Mouse (Mus musculus): ENCODE measurements around the gene Atp5mpl. TPM values are rescaled to one million over a fixed set of nuclear protein-coding genes. Genes with fewer than 3 reads are reported as not detected.

The Atp5mpl gene
- polyA plus RNA-seq, 1 experiment from 2014 or later = 941 TPM

DNA sequence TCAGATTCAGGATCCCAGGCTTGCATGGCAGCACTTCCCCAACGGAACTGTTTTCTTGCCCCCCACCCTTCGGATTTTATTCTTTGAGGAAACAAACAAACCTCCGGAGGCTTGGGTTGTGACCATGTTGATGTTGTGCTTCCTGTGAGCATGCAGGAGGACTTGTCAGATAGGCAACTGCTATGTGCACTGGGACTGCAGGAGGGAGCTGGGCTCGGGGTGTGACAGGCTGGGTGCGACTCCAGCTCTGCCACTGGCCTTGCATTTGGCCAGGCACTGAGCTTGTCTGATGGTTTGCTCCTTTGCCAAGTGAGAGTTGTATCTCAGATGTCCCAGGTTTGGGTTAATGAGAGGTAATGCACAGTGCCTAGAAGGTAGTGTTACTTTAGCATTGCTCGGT lies 11.5 kb upstream of the Atp5mpl start:
- no peak overlapping the region for H3K27ac ChIP-seq
- no peaks in the 10 kb centered on the region for H3K9me3 ChIP-seq
- 75% methylated on average over 6 of the region's 6 CpGs for WGBS
- no peak overlapping the region for H3K4me2 ChIP-seq (replicated peaks)
- H3K4me1 ChIP-seq (replicated peaks) = 0 out of 2 replicates have a peak, but pooled peaks cover 2% of the 10 kb centered on the region
- no peaks in the 10 kb centered on the region for H3K27me3 ChIP-seq (replicated peaks)
- no peak for ATAC-seq
- no peaks in the 10 kb centered on the region for H3K36me3 ChIP-seq
- no peak overlapping the region for H3K4me3 ChIP-seq (replicated peaks)
- H3K9ac ChIP-seq = no peak overlapping the region

DNA sequence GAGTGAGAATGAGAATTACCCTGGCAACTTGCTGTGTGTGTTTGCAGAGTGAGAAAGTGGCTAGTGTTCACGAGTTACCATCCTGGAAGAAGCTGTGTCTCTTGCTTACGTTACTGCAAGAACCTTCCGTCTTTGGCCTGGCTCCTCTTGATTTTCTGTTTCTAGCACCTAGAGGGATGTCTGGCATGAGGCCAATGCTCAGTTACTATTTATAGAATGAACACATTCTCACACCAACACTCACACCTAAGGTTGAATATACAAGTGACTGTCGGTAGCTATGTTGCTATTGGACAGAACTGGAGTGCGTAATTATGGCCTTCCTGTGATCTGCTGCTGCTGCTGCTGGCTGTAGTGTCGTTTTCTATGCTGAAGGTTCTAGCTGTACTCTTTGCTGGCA lies 10.4 kb upstream of the Atp5mpl start:
- 37% methylated on average over 6 of the region's 6 CpGs for WGBS
- Histone ChIP-seq H3K4me3 (replicated peaks) (no peak overlapping the region), H3K9me3 (no peaks in the 10 kb centered on the region), H3K27ac (0 out of 2 replicates have a peak overlapping the region, but pooled peaks have one; percentile 19), H3K9ac (no peak overlapping the region), H3K27me3 (replicated peaks) (no peaks in the 10 kb centered on the region), H3K36me3 (no peaks in the 10 kb centered on the region), H3K4me2 (replicated peaks) (no peak overlapping the region), H3K4me1 (replicated peaks) (0 out of 2 replicates have a peak, but pooled peaks cover 2% of the 10 kb centered on the region)
- ATAC-seq = no peak

DNA sequence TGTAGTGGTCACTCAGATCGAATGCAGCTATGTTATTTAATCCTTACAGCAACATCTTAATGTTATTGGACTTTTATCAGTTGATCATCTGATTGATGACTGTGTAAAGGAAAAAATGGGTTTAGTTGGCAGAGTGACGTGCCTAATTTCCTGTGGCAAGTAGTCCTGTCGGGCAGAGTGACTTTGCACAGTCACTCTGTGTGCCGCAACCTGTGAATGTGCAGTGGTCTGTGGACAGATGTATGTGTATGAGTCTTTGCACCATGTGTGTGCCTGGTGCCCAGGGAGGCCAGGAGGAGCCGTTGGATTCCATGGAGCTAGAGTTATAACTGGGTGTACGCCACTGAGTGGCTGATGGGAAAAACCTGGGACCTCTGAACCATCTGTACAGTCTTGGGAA lies 7.8 kb upstream of the Atp5mpl start:
- Histone ChIP-seq H3K9ac (no peak overlapping the region), H3K4me2 (replicated peaks) (no peak overlapping the region), H3K4me3 (replicated peaks) (no peak overlapping the region), H3K36me3 (no peaks in the 10 kb centered on the region), H3K27me3 (replicated peaks) (no peaks in the 10 kb centered on the region), H3K9me3 (no peaks in the 10 kb centered on the region), H3K4me1 (replicated peaks) (0 out of 2 replicates have a peak, but pooled peaks cover 2% of the 10 kb centered on the region), H3K27ac (no peak overlapping the region)
- 76% methylated on average over 6 of the region's 6 CpGs for WGBS
- no peak for ATAC-seq

DNA sequence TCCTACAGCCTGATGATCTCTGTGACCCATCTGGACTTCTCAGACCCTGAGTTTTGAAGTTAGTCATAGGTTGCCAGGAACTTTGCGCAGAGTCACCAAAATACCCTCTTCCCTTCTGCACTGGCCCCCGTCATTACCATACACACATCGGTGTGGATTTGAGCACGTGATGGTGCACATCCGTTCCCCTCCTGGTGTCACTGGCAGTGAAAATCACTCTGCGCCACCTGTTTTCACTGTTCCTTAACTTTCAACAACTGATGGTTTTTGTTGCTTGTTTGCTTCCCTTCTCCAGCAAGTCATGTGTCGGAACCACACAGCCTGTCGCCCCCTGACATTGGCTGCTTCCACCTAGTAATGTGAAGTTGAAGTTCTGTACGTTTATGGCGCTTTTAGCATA lies 5.7 kb upstream of the Atp5mpl start:
- ATAC-seq = no peak
- no peak overlapping the region for H3K9ac ChIP-seq
- H3K27ac ChIP-seq = no peak overlapping the region
- H3K9me3 ChIP-seq = no peaks in the 10 kb centered on the region
- no peak overlapping the region for H3K4me2 ChIP-seq (replicated peaks)
- 90% methylated on average over 10 of the region's 10 CpGs for WGBS
- H3K4me3 ChIP-seq (replicated peaks) = no peak overlapping the region
- no peaks in the 10 kb centered on the region for H3K36me3 ChIP-seq
- 0 out of 2 replicates have a peak, but pooled peaks cover 2% of the 10 kb centered on the region for H3K4me1 ChIP-seq (replicated peaks)
- no peaks in the 10 kb centered on the region for H3K27me3 ChIP-seq (replicated peaks)

DNA sequence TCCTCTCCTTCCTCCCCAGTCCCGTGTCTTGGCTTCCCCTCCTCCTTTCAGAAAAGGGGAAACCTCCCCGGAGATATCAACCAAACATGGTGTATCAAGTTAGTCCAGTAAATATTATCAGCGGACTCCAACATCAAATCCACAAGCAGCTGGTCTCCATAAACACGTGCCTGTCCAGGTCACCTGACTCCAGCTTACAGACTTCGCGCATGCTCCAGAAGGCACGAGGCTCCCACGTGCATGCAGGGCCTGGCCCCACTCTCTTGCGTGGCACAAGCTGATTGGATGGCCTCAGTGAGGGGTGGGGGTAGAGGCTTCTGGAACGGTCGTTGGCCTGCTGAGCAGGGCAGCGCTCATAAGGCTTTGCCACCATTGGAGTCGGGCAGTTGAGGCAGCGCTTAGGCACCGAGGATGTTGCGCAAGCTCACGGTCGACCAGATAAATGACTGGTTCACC lies 4.5 kb upstream of the Atp5mpl start, which contains the start of gene Tdrd9:
Gene Tdrd9 (plus strand): TSS at position 329 of the 456 bp plus-strand sequence.
- Histone ChIP-seq H3K36me3 (no peaks in the 10 kb centered on the region), H3K4me3 (replicated peaks) (no peak within 1 kb of the TSS), H3K27ac (no peak within 1 kb of the TSS), H3K4me1 (replicated peaks) (no peaks in the 10 kb centered on the region), H3K27me3 (replicated peaks) (no peaks in the 10 kb centered on the region), H3K9ac (no peak within 1 kb of the TSS), H3K4me2 (replicated peaks) (no peak within 1 kb of the TSS), H3K9me3 (no peaks in the 10 kb centered on the region)
- WGBS = 84% methylated on average over 18 of the region's 18 CpGs
- no peak for ATAC-seq

DNA sequence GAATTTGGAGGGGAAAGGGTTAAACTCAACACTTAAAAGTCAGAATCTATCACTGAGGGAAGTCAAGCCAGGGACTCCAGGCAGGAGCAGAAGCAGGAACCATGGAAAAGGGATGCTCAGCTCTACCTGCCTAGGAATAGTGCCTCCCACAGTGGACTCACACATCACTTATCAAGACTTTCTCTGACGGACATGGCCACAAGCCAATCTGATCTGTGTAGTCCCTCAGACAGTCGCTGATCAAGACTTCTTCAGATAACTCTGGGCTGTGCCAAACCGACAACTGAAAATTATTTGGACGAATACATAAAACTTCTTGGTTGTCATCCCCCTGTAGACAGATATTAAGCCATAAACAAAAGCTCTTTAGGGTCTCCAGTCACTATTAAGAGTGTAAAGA lies 3.3 kb upstream of the Atp5mpl start:
- H3K27me3 ChIP-seq (replicated peaks) = no peaks in the 10 kb centered on the region
- H3K36me3 ChIP-seq = no peaks in the 10 kb centered on the region
- 0 out of 2 replicates have a peak, but pooled peaks cover 9% of the 10 kb centered on the region for H3K4me1 ChIP-seq (replicated peaks)
- no peaks in the 10 kb centered on the region for H3K9me3 ChIP-seq
- no peak overlapping the region for H3K4me3 ChIP-seq (replicated peaks)
- H3K4me2 ChIP-seq (replicated peaks) = no peak overlapping the region
- no peak overlapping the region for H3K9ac ChIP-seq
- 76% methylated on average over 4 of the region's 4 CpGs for WGBS
- H3K27ac ChIP-seq = no peak overlapping the region
- ATAC-seq = no peak

DNA sequence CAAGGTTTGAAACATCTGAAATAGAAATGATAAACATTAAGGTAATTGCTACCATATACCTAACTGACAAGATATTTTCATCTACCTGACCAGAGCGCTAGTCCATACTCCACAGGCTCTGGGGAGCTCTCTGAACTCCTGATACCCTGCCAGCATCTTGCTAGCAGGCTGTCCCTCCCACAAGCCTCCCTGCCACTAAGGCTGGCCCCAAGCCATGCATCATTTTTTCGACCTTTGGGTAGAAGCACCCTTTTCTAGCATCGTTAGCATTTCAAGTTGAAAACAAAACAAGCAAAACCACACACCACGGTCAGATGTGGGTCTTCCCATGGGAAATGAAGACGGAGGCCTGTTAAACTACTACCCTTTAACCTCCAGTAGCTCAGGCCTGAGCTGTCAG lies 3.4 kb downstream of the Atp5mpl start:
- H3K9me3 ChIP-seq = no peaks in the 10 kb centered on the region
- no peaks in the 10 kb centered on the region for H3K27me3 ChIP-seq (replicated peaks)
- ATAC-seq = no peak
- 0 out of 2 replicates have a peak, but pooled peaks cover 9% of the 10 kb centered on the region for H3K4me1 ChIP-seq (replicated peaks)
- no peak overlapping the region for H3K4me3 ChIP-seq (replicated peaks)
- 0 out of 2 replicates have a peak overlapping the region, but pooled peaks have one; percentile 9 for H3K9ac ChIP-seq
- peaks cover 24% of the 10 kb centered on the region for H3K36me3 ChIP-seq
- no peak overlapping the region for H3K27ac ChIP-seq
- no peak overlapping the region for H3K4me2 ChIP-seq (replicated peaks)
- WGBS = 89% methylated on average over 5 of the region's 5 CpGs

DNA sequence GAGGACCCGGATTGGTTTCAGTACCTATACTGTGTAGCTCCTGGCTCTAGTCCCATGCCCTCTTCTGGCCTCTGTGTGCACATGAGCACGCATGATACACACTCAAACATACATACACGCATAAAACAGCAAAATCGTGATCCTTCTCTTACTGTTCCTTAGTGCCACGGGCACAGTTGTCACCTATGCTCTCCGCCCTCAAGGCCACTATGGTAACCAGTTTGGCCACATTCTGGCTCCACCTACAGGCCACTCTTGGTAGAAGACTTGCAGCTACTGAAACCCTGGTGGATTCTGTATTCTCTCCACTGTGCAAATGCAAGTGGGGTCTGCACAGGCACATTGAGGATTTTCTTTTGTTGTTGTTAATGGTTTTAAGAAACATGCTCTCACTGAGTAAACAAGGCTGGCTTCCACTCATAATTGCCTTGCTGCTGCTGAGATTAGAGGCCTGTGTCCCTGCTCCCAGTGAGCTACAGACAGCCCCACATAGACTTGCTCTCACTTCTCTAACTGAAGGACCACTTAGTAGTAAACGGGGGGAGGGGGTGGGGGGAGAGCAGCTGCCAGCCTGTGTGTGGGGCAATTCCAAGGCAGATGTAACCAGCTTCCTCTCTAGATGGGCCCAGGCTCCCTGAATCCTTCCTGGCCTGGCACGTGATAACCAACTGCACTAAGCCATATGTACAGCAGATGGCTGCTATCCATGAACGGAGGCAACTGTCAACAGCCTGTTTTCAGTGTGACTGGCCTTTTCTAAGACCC lies 8.5 kb downstream of the Atp5mpl start:
- peak; percentile 87 for ATAC-seq
- Histone ChIP-seq H3K27ac (no peak overlapping the region), H3K9me3 (no peaks in the 10 kb centered on the region), H3K4me2 (replicated peaks) (no peak overlapping the region), H3K27me3 (replicated peaks) (no peaks in the 10 kb centered on the region), H3K4me3 (replicated peaks) (no peak overlapping the region), H3K36me3 (peaks cover 24% of the 10 kb centered on the region), H3K9ac (no peak overlapping the region), H3K4me1 (replicated peaks) (no peaks in the 10 kb centered on the region)
- 40% methylated on average over 9 of the region's 9 CpGs for WGBS

DNA sequence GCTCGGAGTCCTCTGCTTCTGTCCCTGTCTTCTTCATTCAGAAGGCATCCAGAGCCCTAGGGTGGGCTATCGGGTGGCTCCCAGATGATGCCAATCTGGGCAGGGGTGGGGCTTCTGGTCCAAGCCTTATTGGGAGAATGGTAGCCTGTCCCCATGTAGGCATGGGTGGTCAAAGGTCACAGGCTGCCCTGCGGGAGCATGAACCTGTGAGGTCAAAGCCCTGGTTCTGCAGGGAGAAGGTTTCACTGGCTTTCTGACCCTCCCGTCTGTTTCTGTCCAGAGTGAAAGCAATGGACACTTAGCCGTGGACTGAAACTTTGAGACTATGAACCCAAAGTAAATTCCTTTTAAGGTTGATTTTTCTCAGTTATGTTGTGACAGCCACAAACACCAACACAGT lies 10.6 kb downstream of the Atp5mpl start:
- H3K9ac ChIP-seq = no peak overlapping the region
- H3K9me3 ChIP-seq = no peaks in the 10 kb centered on the region
- no peak for ATAC-seq
- H3K27ac ChIP-seq = no peak overlapping the region
- H3K4me3 ChIP-seq (replicated peaks) = no peak overlapping the region
- peaks cover 18% of the 10 kb centered on the region for H3K36me3 ChIP-seq
- WGBS = 74% methylated on average over 5 of the region's 5 CpGs
- H3K4me2 ChIP-seq (replicated peaks) = no peak overlapping the region
- no peaks in the 10 kb centered on the region for H3K27me3 ChIP-seq (replicated peaks)
- peaks cover 11% of the 10 kb centered on the region for H3K4me1 ChIP-seq (replicated peaks)

DNA sequence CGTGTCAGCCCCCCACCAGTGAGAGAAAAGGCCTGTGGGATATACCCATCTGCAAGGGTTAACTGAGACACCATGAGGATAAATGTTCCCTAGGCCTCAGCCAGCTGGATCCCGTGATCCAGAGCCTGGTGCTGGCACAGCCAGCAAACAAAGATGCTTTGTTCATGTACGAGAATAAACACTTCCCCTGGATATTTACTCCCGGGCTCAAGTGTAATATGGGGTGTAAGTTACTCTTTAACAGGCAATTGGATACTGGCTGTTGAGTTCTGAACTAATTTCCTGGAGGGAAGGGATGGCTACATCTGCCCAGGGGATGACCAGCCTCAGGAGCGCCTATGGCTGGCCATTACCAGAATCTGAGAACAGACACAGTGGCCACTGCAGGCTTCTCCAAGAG lies 15.1 kb downstream of the Atp5mpl start:
- Histone ChIP-seq H3K4me2 (replicated peaks) (no peak overlapping the region), H3K9me3 (no peaks in the 10 kb centered on the region), H3K4me3 (replicated peaks) (no peak overlapping the region), H3K36me3 (no peaks in the 10 kb centered on the region), H3K27me3 (replicated peaks) (no peaks in the 10 kb centered on the region), H3K27ac (peak overlapping the region; percentile 67), H3K4me1 (replicated peaks) (peaks cover 15% of the 10 kb centered on the region), H3K9ac (no peak overlapping the region)
- ATAC-seq = peak; percentile 71
- 32% methylated on average over 5 of the region's 5 CpGs for WGBS

DNA sequence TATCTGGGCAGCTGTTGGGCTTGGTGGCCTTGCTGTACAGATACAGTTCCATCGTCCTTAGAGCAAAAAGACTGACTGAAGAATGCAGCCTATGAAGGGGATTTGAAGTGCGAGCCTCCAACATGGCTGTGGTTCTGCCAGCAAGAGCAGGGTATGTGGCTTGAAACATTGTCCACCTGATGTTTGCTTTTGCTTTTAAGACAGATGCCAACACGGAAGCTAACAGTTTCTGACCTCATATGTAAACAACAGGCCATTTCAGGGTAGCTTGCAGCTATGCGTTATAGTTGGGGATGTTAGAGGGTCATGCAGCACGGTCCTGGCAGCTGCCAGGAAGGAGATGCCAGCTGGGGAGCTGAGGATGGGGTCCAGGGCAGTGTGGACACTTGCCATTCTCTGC lies 16.3 kb downstream of the Atp5mpl start:
- Histone ChIP-seq H3K9ac (no peak overlapping the region), H3K9me3 (no peaks in the 10 kb centered on the region), H3K4me1 (replicated peaks) (peaks cover 19% of the 10 kb centered on the region), H3K27me3 (replicated peaks) (no peaks in the 10 kb centered on the region), H3K4me3 (replicated peaks) (no peak overlapping the region), H3K27ac (no peak overlapping the region), H3K36me3 (no peaks in the 10 kb centered on the region), H3K4me2 (replicated peaks) (no peak overlapping the region)
- no peak for ATAC-seq
- WGBS = 55% methylated on average over 5 of the region's 5 CpGs

DNA sequence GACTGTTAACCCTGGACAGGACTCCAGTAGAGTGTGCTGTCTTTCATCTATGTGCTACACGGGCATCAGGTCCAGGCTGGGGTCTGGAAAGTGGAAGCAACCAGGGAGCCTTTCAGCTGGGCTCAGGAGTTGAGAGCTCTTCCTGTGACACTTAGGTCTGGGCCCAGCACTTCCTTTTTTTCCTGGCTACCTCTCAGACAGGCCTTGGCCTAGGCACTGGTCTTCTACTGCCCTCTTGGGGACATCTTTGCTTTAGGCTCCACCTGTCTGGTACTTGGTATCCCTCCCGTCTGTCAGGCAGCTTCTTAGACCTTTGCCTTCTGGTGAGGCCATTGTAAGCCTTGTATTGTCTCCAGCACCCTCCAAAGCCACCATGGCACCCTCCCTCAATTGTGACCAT lies 20.1 kb downstream of the Atp5mpl start:
- Histone ChIP-seq H3K4me2 (replicated peaks) (no peak overlapping the region), H3K27ac (peak overlapping the region; percentile 61; the same call in 1 of the 2 replicates), H3K9me3 (no peaks in the 10 kb centered on the region), H3K36me3 (no peaks in the 10 kb centered on the region), H3K9ac (no peak overlapping the region), H3K27me3 (replicated peaks) (no peaks in the 10 kb centered on the region), H3K4me1 (replicated peaks) (peaks cover 41% of the 10 kb centered on the region), H3K4me3 (replicated peaks) (no peak overlapping the region)
- WGBS = 31% methylated on average over 2 of the region's 2 CpGs
- peak; percentile 40; the same call in 1 of the 2 replicates for ATAC-seq

Data from intestine, embryonic 15.5 days (tissue).